Mouse (Mus musculus) spleen, postnatal 14 days (tissue): ENCODE measurements around the gene Nmur1.

Source experiments
- DNase-seq, 2 experiments: peaks; one replicate each; pipeline ENCODE4 v3.0.0; 2021 to 2022; ENCODE audit warnings: low spot score in 2 of 2

Gene Nmur1

DNA sequence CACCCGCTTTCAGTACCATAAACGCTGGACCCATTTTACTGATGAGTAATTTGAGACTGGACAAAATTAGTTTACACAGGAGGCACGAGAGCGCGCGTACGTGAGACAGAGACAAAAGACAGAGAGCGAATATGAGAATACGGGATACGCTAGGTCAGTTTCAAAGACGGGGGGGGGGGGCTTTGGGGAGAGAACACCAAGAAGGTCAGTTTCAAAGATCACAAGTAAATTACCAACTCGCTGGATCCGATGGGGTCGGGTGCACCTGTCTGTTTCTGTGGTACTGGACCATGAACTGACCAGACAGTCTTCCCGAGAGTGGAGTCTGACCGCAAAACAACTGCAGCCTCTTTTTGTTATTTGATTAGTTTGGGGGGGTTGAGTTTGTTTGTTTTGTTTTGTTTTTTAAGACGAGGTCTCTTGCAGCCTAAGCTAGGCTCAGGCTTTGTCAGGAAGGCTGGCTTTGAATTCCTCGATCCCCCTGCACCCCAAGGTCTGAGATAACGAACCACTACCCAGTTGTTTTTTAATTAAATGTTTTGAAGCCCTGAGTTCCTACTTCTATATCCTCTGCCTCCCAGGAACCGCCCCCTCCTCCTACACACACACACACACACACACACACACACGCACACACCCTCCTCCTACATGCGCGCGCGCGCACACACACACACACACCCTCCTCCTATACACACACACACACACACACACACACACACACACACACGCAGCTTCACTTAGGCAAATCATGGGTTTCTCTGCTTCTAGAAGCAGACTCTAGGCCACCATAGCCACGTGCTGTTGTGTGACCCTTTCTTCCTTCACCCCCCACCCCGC, 15.1 kb upstream of the Nmur1 start:
- DNase-seq: peak; percentile 59

DNA sequence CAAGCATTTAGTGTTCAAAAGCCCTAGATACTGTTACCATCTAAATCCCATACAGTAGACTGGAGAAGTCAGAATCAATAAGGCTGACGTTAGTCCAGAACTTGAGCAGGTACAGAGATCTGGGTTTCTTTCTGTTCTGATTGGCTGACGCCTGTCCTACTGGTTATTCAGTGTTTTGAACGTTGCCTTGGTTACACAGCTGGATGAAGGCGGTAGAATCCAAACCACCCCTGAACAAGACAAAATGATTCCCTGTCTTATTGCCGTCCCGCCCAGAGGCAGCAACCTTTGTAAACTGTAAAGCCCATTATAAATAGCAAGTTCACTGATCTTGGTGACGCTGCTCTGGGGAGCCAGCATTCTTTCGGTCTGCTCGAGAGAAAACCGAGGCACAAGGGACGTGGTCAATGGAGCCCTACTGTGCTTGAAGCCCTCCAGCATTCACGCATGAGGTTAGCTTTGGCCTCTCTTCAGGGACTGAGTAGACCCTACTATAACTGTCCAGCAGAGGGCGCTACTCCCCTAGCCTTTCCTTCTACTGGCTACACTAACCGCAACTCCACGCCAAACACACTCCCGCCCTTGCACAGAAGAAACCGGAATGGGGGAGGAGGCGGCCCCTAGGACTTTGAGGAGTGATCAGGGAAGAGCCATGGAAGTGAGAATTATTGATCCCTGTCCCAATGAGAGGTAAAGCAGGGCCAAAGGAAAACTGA, 14.3 kb upstream of the Nmur1 start:
- DNase-seq: peak; percentile 83 to 95

DNA sequence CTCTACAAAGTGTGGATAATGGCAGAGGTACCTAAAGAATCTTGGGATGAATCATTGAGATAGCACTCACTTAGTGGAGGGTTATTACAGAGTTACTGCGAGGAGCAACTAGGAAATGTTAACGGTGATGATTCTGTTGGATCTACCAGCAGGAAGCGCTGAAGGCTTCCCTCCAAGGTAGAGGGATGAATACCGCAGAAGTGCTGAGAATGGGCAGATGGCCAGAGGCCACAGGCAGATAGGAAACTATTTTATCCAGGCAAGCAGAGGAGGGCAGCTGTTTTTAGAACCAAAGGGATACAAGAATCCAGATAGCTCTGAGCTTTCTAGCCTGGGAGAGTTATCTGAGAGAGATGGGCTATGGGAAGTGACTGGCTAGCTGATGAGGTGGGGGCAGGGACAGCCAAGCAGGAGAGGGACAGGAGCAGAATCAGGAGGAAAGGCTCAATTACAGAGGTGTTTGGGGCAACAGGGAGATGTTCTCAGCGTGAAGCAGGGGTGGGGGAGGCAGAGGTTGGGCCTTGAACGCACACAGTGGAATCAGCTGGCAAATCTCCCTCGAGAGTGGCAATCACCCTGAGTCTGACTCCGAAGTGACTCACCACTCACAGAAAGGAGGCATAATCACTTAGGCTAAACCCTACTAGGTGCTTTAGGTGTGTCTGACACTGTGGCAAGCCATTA, 13.6 kb upstream of the Nmur1 start:
- DNase-seq: no peak

DNA sequence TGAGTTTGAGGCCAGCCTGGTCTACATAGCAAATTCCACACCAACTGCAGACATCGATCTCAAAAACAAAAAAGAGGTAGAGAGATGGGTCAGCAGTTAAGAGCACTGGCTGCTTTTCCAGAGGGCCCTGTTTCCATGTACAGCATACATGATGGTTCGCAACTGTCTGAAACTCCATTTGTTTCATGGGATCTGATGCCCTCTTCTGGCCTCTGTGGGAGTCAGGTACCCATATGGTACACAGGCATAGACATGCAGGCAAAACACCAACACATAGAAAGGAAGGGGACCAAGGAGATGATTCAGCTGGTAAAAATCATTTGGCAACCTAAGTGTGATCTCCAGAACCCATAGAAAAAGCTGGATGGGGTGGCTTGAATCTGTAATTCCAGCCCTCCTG, 12.5 kb upstream of the Nmur1 start:
- DNase-seq: no peak

DNA sequence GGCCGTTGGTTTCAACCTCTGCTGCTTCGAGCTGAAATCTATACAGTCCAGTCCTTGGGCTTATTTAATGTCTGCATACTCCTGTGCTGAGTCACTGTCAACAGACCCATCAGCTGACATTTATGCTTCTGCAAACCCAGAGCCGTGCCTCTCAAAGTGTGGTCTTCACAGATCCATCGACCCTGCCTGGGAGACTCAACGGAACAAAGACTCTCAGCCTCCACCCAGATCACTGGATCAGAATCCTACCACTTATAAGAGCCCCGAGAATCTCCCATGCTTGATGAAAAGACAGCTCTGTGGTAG, 11.9 kb upstream of the Nmur1 start:
- DNase-seq: no peak

DNA sequence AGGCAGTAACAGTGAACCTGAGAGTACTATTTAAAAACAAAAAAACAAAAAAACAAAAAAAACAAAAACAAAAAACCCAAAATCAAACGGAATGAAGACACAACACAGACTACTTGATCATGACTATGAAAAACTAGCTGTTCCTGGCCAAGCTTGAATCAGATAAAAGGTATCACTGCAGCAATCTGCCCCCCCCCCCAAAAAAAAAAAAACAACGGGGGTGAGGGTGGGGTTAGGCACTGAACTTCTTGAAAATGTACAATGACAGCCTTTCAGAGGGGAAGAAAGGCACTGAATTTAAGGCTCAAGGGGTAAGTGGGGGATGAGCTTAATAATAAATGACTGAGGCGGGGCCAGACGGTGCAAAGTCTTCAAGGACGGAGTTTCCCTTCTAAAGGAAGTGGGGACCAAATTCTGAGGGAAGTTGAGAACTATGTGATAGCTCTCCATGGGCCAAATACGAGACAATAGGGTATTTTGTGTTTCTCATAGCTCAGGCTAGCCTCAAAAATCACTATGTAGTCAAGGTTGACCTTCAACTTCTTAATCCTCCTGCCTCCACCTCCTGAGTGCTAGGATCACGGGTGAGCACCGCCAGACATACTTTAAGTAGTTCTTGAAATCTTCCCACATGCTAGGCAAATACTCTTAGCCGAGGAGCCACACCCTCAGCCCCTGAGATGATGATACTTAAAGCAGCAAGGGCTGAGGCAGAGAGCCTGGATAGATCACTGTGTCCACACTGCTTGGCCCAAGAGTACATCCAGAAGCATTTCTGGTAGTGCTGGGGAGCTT, 11.4 kb upstream of the Nmur1 start:
- DNase-seq: no peak

DNA sequence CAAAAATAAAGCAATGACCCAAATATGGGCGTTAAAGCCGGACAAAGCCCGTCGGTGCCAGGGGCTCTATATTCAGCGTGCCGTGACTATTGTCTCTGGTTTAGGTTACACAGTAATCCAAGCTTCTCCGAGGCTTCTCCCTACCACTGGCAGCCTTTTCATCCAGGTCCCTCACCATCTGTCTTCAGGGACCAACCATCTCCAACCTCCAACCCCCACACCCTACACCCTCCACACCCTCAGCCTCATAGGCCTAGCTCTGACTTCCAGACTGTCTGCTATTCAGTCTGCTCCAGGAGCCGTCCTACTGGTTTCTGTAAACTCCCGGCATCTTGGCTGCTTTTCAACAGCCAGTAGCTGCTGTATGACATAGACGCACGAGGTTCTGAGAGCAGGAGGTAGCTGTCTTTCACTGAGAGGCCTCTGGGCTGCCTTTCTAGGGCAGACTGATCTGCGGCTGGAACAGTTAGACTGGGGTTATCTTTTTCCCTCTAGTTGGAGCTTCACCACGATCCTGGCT, 9.3 kb upstream of the Nmur1 start:
- DNase-seq: no peak

DNA sequence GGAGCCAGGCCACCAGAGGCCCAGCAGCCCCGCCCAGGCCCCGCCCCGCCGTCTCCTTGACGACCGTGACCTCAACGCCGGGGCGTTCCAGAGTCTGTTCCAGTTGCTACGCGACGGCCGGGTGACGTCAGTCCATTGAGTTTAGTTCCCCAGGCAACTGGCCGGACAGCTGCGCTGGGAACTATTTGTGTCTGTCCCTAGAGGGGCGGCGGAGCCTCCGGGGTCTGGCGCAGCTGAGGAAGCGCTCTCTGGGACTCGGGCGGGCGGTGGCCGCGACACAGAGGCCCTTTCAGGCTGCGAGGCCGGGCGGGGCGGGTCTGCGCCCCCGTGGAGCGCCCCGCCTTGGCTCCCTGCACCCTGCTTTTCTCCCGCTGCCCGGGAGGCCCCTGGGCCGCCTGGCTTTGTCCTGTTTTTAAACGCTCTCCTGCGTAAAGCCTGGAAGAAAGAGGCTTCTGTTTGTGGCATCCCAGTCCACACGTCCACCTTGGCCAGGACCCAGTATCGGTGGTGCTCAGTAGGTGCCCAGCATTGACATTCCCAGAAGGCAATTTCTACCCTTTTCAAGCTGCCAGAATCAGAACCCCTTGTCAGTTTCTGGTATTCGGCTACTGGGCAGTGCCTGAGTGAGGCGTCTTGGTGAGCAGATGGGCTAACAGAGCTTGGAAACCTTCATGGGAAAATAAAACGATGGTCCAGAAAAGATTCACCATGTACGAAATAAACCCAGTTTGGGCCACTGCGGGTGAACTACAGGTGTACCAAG, 8.6 kb upstream of the Nmur1 start:
- peak; percentile 94 to 98 for DNase-seq

DNA sequence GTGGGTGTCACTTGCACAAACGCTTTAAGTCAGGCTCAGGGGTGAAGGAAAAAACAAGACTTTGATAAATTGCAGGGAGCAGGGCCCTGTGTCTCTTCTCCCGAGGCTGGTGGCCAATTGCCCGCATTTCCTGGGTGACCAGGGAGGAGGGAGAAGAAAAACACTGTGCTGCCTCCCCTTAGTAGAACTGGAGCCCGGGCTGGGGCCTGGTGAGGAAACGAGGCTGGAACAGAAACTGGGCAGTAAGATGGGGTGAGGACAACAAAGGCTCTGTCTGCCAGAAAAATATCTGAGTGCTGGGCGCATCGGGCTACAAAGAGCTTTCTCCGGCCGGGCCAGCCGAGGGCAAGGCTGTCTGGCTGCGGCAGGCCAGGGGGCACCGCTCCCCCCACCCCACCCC, 8.0 kb upstream of the Nmur1 start:
- DNase-seq: no peak

DNA sequence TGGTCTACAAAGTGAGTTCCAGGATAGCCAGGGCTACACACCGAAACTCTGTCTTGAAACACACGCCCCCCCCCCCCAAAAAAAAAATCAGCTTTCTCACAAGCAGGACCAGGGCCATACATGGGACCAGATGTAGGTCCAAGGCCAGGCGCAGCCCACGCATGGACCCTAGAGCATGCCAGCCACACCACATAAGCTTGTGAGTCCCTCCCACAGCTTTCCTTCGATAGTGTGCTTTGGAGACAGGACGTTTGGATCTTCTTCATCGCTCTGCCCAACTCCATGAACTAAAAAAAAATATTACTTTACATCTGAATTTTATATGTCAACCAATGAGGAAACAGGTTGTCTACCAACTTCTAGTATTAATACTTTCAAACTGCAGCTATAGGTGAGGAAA, 7.3 kb upstream of the Nmur1 start:
- no peak for DNase-seq

DNA sequence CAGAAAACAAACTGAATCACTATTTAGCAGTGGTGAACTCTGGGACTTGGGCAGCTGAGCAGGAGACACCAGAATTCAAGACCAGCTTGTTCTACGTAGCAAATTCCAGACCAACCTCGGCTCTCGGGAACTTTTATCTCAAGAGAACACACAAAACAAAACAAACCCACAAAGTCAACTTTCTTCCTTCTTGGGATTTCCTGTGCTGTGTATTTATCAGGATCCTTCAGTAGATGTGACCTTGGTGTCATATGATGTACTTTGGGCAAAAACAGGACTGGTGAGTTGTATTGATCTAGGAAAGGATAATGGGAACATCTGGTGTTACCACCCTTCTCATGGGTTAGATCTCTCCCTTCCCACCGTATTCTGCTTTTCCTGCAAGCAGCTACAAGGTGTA, 6.8 kb upstream of the Nmur1 start:
- DNase-seq: no peak

DNA sequence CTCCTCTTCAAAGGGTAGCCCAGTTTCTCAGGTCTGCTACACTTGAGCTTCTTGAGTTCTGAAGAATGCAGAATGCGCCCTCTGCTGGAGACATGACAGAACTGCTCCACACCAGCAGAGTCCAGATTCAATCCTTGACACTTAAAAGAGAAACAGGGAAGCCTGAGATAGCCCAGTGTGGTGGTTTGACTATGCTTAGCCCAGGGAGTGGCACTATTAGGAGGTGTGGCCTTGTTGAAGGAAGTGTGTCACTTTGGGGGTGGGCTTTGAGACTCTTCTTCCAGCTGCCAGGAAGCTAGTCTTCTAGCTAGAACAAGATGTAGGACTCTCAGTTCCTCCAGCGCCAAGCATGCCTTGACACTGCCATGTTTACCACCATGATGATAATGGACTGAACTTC, 4.0 kb upstream of the Nmur1 start:
- DNase-seq: peak; percentile 36 to 68

DNA sequence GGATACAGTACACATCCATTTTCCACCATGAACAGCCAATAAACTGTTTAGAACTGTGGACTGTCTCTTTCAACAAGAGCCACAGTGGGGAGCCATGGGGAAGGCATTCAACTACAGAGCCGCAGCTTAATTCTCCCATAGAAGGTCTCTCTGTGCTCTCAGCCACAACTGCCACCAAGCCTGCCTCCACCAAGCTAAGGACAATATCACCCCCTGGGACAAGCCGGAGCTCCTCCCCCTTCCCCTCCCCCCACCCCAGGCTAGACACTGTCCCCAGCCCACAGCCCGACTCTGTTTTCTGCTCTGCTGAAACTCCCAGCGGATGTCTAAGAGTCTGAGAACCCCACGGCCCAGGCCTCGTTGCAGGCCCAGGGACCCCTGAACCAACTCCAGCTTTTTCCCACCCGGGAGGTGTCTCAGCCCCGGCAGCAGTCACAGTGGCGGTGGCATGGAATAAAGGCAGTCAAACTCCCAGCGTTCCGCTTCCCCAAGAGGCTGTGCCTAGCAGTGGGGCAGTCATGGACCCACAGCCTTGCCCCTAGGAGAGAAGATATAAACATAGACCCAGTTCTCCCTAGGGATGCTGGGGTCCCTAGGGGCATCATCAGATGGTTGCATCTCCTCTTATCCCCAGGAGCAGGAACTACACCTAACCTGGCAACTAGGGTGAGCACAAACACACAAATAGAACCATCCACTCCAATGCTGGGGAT, 1.0 kb downstream of the Nmur1 start:
- DNase-seq: no peak

DNA sequence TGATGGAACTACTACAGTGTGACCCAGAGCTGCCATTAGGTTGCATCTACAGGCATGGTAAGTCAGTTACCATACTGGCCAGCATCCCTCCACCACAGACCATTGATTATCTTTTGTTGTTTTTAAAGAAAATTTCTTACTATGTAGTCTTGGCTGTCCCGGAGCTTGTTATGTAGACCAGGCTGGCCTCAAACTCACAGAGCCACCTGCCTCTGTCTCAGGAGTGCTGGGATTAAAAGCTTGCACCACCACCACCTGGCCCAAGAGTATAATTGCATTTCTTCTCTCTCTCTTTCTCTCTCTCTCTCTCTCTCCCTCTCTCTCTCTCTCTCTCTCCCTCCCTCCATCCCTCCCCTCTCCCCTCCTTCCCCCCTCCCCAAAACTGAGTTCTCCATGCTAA, 1.7 kb downstream of the Nmur1 start:
- DNase-seq: no peak

DNA sequence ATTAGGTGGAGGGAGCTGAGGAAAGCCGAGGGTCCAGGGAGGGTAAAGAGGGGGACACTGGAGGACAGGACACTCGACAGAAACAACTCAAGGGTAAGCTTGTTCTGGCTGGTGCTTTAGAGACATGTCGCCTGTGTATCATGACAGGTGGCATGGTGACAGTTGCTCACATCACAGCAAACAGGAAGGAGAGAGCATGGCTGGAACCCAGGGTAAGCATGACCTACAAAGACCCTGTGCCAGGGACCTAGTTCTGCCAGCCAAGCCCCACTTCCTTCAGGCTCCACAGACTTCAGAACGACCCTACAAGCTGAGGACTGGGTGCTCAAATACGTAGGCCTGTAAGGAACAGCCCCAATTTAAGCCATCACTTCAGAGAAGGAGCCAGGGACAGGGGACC, 2.1 kb downstream of the Nmur1 start:
- no peak for DNase-seq

DNA sequence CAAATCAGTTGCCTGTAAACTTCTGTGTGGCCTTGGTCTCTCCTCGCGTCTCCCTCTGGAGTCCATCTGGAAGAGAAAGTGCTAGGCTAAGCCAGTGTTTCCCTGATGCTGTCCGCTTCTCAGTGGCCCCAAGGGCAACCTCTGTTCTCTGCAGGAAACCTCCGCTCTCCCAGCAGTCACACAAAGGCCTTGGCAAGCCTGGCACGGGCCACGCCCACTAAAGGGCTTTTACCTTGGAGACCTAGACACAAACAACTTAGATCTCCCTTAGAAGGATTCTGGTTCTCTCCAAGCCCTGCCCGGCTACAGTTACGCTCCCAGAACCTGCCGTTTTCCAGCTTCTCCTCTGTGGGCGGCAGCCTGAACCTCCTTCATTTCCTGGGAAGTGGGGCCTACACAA, 5.0 kb downstream of the Nmur1 start:
- no peak for DNase-seq

DNA sequence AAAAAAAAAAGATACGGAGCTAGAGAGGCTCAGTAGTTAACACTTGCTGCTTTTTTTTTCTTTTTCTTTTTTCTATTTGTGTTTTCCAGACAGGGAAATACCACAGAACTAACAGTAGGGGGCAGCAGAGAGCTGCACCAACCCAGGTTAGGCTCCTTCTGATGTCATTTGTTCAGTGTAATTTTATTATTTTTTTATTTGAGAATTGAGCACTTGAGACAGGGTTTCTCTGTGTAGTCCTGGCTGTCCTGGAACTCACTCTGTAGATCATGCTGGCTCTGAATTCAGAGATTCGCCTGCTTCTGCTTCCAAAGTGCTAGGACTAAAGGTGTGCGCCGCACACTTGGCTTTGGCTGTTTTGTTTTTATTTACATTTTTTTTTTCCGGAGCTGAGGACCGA, 9.7 kb downstream of the Nmur1 start:
- no peak for DNase-seq

DNA sequence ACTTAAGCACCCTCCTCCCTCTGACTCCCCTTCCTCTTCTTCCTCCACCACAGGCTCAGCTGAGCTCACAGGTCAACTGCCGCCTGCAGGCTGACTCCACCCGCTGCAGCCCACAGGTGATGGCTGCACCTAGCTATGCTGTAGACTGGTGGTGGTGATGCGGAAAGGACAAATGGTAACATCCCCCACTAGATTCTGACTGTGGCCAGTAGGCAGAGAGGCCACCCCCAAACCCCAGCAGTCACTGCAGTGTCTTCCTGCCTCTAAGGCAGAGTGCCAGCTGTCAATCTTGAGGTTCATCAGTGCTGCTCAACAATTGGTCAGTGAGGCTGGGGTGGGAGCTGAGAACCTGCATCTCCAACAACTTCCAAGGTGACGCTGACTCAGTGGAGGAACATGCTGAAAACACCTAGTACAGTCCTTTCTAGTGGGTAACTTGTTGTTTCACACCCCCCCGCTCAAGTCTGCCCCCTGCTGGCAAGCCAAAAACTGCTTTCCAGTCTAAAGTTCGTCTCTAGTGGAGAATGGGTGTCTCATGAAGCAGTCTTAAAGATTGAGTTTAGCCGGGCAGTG, 10.3 kb downstream of the Nmur1 start:
- peak in 1 of 2 experiments; percentile 52 for DNase-seq

DNA sequence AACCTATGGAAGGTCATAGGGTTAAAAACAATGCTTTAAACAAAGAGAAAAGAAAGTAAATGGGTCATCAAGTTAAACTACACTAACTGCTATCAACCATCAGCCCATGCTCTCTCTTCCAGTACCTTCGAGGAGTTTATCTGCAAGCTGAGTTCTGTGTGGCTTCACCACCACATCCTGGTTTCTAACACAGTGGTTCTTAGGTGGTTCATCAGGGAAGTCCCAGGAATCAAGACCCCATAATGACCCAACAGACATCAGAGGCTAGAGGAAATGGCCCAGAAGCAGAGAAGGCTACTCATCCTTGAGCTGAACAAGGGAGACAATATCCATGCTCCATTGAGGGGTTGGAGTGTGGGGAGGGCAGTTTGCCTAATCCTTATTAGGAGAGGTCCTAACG, 10.9 kb downstream of the Nmur1 start:
- DNase-seq: no peak

DNA sequence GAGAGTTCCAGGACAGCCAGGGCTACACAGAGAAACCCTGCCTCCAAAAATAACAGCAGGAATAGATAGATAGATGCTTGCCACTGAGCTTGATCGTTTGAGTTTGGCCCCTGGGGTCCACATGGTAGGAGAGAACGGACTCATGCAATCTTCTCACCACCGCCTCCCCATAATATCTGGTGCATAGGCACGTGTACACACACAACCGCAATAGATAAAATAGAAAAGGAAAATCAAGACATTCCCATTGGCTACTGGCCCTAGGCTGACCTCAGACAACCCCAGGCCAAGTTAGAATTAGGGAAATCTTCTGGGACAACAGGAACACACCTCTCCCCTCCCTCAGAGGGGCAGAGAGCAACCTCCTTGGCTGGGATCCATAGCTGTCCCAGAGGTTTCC, 11.3 kb downstream of the Nmur1 start:
- DNase-seq: no peak
